Mouse (Mus musculus): ENCODE measurements around the gene Rcn3. TPM values are rescaled to one million over a fixed set of nuclear protein-coding genes. Genes with fewer than 3 reads are reported as not detected.

The Rcn3 gene
- 270 and 314 TPM in 2 replicates for polyA plus RNA-seq (2016; fragmentation: Nextera tagmentation; extraction: Ambion mirVana)

GRCm38 (mm10) chr7:45092048-45092447 lies at the start of gene Rcn3:
Gene Rcn3, minus strand, starts transcription at chr7:45092221.
- Histone ChIP-seq H3K9me3 (no peaks in the 10 kb centered on the region), H3K4me3 (peak within 1 kb of the TSS; percentile 72), H3K27me3 (ENCODE audit: insufficient read depth, poor library complexity, severe bottlenecking) (no peaks in the 10 kb centered on the region), H3K4me1 (peaks cover 36% of the 10 kb centered on the region), H3K27ac (peak within 1 kb of the TSS; percentile 94), H3K36me3 (peaks cover 24% of the 10 kb centered on the region)
- peak; percentile 99 for DNase-seq (ENCODE audit: low spot score)
- under 1% methylated on average over 16 of the region's 16 CpGs for WGBS

GRCm38 (mm10) chr7:45141319-45141718 lies 49.3 kb upstream of the Rcn3 start:
- H3K4me1 ChIP-seq = 0 out of 2 replicates have a peak, but pooled peaks cover 9% of the 10 kb centered on the region

GRCm38 (mm10) chr7:45139904-45140723 lies 48.1 kb upstream of the Rcn3 start:
- no peak overlapping the region for H3K27ac ChIP-seq
- no peak for DNase-seq (ENCODE audit: low spot score)
- peaks cover 36% of the 10 kb centered on the region for H3K36me3 ChIP-seq
- H3K27me3 ChIP-seq (ENCODE audit: insufficient read depth, poor library complexity, severe bottlenecking) = peaks cover 15% of the 10 kb centered on the region
- 77% methylated on average over 8 of the region's 8 CpGs for WGBS
- H3K9me3 ChIP-seq = no peaks in the 10 kb centered on the region
- no peak overlapping the region for H3K4me3 ChIP-seq
- peaks cover 17% of the 10 kb centered on the region for H3K4me1 ChIP-seq

More at GRCm38 (mm10) chr7:45141319-45141718, 49.3 kb upstream of the Rcn3 start:
- no peak for DNase-seq (ENCODE audit: low spot score)
- H3K27ac ChIP-seq = no peak overlapping the region
- 89% methylated on average over 3 of the region's 3 CpGs for WGBS
- H3K36me3 ChIP-seq = peaks cover 48% of the 10 kb centered on the region
- peaks cover 5% of the 10 kb centered on the region; the same call in 1 of the 2 replicates for H3K27me3 ChIP-seq (ENCODE audit: insufficient read depth, poor library complexity, severe bottlenecking)
- no peak overlapping the region for H3K4me3 ChIP-seq
- no peaks in the 10 kb centered on the region for H3K9me3 ChIP-seq

GRCm38 (mm10) chr7:45138403-45138802 lies 46.4 kb upstream of the Rcn3 start:
- Histone ChIP-seq H3K4me1 (peaks cover 31% of the 10 kb centered on the region), H3K27ac (peak overlapping the region; percentile 42), H3K36me3 (peaks cover 20% of the 10 kb centered on the region), H3K9me3 (no peaks in the 10 kb centered on the region), H3K27me3 (ENCODE audit: insufficient read depth, poor library complexity, severe bottlenecking) (peaks cover 24% of the 10 kb centered on the region), H3K4me3 (no peak overlapping the region)
- 87% methylated on average over 1 of the region's 1 CpGs for WGBS
- DNase-seq (ENCODE audit: low spot score) = no peak

DNA sequence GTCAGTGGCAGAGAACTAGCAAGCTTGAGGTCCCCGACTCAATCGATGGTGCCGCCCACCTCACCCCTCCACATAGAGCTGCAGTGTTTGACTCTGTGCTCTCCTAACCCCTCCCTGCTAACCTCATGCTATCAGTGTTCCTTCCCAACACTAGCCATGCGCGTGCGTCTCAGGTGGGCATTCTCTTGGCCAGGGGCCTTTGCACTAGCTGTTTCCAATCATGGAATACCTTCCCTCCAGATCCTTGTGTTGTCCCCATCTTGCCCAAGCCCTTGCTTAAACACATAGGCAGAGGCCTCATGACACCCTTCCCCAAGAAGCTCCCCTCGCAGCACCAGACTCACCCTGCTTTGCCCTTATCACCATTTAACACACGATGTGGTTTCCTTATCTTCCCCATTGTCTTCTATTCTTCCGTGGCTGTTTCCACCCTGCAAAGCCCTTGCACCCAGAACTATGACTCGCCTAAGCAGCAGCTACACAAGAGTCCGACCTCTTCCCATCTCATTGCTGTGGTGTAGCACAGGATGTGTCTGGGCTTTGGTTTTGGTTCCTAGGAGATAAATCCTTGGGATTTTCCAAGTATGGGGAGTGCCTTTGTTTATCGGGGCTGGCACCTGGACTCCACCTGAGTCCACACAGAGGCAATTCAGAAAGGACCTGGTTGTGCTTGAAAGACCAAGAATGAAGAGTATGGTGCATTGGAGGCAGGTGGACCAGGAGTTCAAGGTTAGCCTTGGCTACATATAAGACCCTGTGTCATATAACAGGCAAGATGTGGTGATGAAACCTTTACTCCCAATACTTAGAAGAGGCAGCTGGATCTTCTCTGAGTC lies 45.4 kb upstream of the Rcn3 start:
- DNase-seq (ENCODE audit: low spot score) = peak; percentile 91
- 58% methylated on average over 12 of the region's 12 CpGs for WGBS
- Histone ChIP-seq H3K27me3 (ENCODE audit: insufficient read depth, poor library complexity, severe bottlenecking) (peaks cover 24% of the 10 kb centered on the region), H3K36me3 (peaks cover 11% of the 10 kb centered on the region), H3K9me3 (no peaks in the 10 kb centered on the region), H3K4me3 (0 out of 2 replicates have a peak overlapping the region, but pooled peaks have one; percentile 16), H3K27ac (peak overlapping the region; percentile 42), H3K4me1 (peaks cover 31% of the 10 kb centered on the region)

DNA sequence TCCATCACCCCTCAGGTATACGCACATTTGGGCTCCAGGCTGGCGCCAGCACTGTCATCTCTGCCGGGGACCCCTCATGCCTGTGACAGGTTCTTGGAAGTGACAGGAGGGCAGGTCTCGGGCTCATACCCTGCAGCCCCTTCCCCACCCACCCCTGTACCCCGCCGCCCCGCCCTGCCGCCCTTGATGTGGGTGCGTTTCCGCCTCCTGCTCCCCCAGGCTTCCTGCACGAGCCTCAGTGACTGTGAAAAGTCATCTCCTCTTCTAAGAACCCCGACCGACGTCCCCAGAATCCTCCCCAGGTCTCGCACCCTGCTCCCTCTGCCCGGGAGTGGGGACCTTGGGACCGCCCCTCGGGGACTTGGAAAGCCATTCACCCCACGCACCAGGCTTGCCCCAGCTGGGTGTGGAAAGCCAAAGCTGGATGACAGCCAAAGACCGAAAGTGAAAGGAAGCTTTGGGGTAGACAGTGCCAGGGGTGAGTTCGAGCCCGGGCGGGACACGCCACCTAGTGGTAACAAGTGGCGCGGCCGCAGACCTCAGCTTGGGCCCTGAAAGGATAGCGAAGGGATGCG lies 44.1 kb upstream of the Rcn3 start, which contains the start of the genes Gm45713 and Flt3l:
Gene Gm45713 (minus strand): TSS at position 239 of the 575 bp plus-strand sequence.
Gene Flt3l (minus strand): TSS at position 440 of the 575 bp plus-strand sequence.
- Histone ChIP-seq H3K4me3 (peak within 1 kb of the TSS; percentile 78), H3K27ac (peak within 1 kb of the TSS; percentile 87), H3K4me1 (peaks cover 39% of the 10 kb centered on the region), H3K9me3 (no peaks in the 10 kb centered on the region), H3K27me3 (ENCODE audit: insufficient read depth, poor library complexity, severe bottlenecking) (peaks cover 30% of the 10 kb centered on the region), H3K36me3 (no peaks in the 10 kb centered on the region)
- DNase-seq (ENCODE audit: low spot score) = peak; percentile 94
- WGBS = 4% methylated on average over 29 of the region's 29 CpGs

DNA sequence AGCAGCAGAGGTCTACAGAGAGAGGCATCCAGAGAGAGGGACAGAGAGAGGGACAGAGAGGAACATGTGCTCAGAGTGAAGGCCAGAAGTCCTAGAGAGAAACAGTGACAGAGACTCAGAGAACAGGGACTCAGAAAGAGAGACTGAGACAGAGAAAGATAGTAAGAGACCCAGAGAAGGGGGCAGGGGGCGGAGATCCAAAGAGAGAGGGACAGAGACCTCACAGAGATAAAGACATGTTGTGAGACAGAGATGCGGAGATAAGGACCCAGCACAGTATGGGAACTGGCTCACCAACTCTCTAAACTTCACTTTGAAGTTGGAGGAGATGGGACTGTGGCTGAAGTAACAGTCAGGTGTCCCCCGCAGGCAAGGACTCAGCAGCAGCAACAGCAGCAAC lies 43.3 kb upstream of the Rcn3 start:
- Histone ChIP-seq H3K36me3 (no peaks in the 10 kb centered on the region), H3K27ac (peak overlapping the region; percentile 87; the same call in 1 of the 2 replicates), H3K27me3 (ENCODE audit: insufficient read depth, poor library complexity, severe bottlenecking) (peaks cover 30% of the 10 kb centered on the region), H3K4me3 (peak overlapping the region; percentile 78), H3K4me1 (peaks cover 39% of the 10 kb centered on the region), H3K9me3 (no peaks in the 10 kb centered on the region)
- DNase-seq (ENCODE audit: low spot score) = no peak
- 55% methylated on average over 3 of the region's 3 CpGs for WGBS

DNA sequence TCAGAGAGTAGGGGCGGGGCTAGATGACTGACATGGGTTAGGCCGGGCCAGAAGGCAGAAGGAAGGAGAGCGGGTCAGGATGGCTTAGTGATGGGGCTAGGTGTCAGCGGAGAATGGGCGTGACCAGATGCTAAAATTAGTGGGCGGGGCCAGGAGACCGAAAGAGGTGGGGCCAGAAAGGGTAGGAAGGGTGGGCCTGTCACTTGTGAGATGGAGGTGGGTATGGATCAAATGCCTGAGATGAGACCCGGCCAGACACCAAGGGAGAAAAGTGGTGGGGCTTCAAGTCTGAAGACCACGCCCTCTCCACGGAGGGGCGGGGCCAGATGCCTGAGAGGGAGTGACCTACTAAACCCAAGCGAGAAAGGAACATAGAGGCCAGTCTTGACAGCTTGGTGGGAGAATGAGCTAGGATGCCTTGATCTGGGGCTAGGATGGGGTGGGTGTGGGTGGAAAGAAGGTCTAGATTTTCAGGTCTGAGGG lies 42.6 kb upstream of the Rcn3 start:
- WGBS = 6% methylated on average over 12 of the region's 12 CpGs
- Histone ChIP-seq H3K36me3 (no peaks in the 10 kb centered on the region), H3K9me3 (no peaks in the 10 kb centered on the region), H3K27ac (peak overlapping the region; percentile 87; the same call in 1 of the 2 replicates), H3K4me3 (0 out of 2 replicates have a peak overlapping the region, but pooled peaks have one; percentile 78), H3K4me1 (peaks cover 36% of the 10 kb centered on the region), H3K27me3 (ENCODE audit: insufficient read depth, poor library complexity, severe bottlenecking) (peaks cover 30% of the 10 kb centered on the region)
- peak; percentile 88 for DNase-seq (ENCODE audit: low spot score)

DNA sequence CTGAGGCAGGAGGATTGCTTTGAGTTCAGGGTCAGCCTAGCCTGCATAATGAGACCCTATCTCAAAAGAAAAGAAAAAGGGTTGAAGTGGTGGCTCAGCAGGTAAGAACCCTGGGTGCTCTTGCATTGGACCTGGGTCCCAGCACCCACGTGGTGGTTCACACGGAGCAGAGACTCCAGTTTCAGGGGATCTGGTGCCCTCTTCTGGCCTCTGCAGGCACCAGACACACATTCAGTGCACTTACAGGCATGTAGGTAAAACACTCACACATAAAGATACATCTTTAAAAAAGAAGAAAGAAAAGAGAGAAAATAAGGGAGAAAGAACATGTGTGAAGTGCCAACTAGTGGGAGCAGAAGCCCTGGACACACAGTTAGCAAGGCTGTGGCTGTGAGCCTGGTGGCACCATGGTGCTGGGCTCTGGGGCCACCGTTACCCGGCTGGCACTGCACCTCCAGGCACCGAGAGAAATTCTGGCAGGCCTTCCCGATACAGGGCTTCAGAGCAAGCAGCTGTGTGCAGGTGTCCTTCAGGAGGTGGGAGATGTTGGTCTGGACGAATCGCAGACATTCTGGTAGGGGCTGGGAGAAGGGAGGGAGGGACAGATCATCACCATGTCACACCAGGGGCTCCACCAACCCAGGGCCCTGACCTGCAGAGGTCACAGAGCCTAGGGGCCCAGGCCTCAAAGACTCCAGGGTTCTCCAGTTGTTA lies 41.6 kb upstream of the Rcn3 start:
- no peak overlapping the region for H3K4me3 ChIP-seq
- H3K27me3 ChIP-seq (ENCODE audit: insufficient read depth, poor library complexity, severe bottlenecking) = peaks cover 30% of the 10 kb centered on the region
- H3K9me3 ChIP-seq = no peaks in the 10 kb centered on the region
- no peak for DNase-seq (ENCODE audit: low spot score)
- H3K4me1 ChIP-seq = peaks cover 38% of the 10 kb centered on the region
- H3K36me3 ChIP-seq = no peaks in the 10 kb centered on the region
- WGBS = 75% methylated on average over 8 of the region's 8 CpGs
- H3K27ac ChIP-seq = no peak overlapping the region

- no peak overlapping the region for H3K4me3 ChIP-seq
- H3K27ac ChIP-seq = peak overlapping the region; percentile 65
- H3K9me3 ChIP-seq = no peaks in the 10 kb centered on the region
- H3K36me3 ChIP-seq = peaks cover 8% of the 10 kb centered on the region
- peaks cover 45% of the 10 kb centered on the region for H3K4me1 ChIP-seq
- peaks cover 24% of the 10 kb centered on the region for H3K27me3 ChIP-seq (ENCODE audit: insufficient read depth, poor library complexity, severe bottlenecking)
- no peak for DNase-seq (ENCODE audit: low spot score)
- WGBS = 62% methylated on average over 11 of the region's 11 CpGs
Observed at GRCm38 (mm10) chr7:45131850-45132249, 39.8 kb upstream of the Rcn3 start.

DNA sequence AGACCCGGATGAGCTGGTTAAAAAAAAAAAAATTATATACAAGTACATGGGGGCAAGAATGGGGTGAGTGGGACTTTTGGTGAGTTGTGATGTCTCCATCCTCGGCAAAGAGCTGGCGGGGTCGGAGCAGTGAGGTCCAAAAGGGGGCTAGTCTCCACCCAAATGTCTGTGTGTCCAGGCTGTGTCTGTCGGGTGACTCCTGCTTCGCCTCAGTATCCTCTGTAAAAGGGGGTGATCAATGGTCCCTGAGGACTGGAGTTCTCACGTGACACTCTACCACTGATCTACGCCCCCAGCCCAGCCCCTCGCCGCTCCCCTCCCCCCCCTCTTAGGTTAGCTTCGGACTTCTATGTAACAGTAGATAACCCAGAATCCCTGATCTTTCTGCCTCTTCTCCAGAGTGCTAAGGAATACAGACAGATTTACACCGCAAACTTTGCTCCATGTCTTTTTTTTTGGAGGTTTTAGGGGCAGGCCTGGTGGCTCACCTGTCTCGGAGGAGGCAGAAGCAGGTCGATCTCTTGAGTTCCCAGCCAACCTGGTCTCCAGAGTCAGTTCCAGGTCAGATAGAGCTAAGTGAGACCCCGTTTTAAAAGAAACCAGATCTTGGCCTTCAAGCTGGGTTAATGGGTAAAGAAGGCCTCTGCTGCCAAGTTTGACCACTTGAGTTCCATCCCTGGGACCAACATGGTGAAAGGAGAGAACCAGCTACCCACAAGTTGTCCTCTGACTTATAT lies 37.9 kb upstream of the Rcn3 start:
- Histone ChIP-seq H3K27me3 (ENCODE audit: insufficient read depth, poor library complexity, severe bottlenecking) (peaks cover 13% of the 10 kb centered on the region), H3K4me1 (peaks cover 53% of the 10 kb centered on the region), H3K27ac (peak overlapping the region; percentile 97), H3K9me3 (no peaks in the 10 kb centered on the region), H3K4me3 (peak overlapping the region; percentile 97), H3K36me3 (peaks cover 27% of the 10 kb centered on the region)
- DNase-seq (ENCODE audit: low spot score) = no peak
- 47% methylated on average over 15 of the region's 15 CpGs for WGBS

Data from heart, embryonic 10.5 days (tissue).